Mouse (Mus musculus) retina, adult 2 months (tissue): ENCODE measurements around the gene Sox12.
"Not testable (repeated sequence)": the region's sequence is repeated elsewhere in the genome, so short reads cannot be mapped to it uniquely, and the experiment has no call there.

Experiments used
- DNase-seq: peaks from one replicate; pipeline ENCODE4 v3.0.0-alpha.2; 2012; ENCODE audit warnings: low read depth, low spot score

The Sox12 gene

DNA sequence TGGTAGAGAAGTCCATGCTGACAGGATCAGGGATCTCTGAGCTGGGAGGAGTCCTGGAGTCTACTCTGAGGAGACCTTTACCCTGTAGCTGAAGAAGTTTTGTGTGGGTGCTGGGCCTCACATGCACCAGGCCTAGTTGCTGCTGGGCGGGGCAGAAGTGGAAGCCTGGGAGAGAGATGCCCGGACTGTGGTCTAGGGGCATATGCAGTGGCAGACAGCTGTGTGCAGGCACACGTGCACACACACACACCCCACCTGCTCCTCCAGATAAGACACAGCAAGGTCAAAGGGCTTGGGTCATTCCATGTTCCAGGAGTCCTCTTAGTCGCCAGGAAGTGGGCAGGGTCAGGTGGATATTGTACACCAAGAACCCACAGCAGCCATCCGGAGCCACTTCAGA, 38.2 kb downstream of the Sox12 start:
- no peak for DNase-seq

GRCm38 (mm10) chr2:152358977-152359376, 38.9 kb downstream of the Sox12 start:
- not testable (repeated sequence) for DNase-seq

DNA sequence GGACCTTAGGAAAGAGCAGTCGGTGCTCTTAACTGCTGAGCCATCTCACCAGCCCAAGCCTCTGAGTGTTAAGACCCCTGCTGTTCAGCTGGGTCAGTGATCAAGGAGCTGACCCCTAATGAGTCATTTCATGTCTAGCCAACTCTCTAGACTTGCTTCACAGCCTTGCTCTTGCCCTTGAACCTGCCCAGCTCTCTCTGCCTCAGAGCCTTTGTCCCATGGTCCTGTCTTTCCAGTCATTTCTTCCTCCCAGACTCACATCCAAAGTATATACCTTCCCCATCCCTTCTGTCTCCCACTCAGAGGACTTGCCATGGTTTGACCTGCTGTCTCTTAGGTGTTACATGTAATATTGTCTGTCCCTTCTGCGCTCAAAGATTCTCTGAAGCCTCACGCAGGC, 40.6 kb downstream of the Sox12 start:
- DNase-seq = no peak

GRCm38 (mm10) chr2:152349842-152350540, 47.9 kb downstream of the Sox12 start:
- DNase-seq = no peak

DNA sequence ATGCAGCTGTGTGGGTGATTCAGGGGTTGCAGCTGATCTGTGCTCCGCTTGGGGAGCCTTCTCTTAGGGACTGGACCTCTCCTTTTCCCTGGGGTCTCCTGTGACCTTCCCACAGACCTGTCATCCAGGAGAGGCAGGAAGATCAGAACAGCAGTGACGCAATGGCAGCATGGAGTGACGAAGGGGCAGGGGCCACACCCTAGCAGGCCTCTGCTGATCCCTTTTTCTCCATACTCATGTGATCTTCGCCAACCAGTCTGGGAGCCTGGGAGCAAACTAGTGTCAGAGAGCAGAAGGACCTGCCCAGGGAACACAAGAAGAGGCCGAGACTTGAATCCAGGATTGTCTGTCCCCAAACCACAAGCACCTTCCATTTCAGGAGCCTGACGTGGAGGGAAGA, 48.7 kb downstream of the Sox12 start:
- no peak for DNase-seq

DNA sequence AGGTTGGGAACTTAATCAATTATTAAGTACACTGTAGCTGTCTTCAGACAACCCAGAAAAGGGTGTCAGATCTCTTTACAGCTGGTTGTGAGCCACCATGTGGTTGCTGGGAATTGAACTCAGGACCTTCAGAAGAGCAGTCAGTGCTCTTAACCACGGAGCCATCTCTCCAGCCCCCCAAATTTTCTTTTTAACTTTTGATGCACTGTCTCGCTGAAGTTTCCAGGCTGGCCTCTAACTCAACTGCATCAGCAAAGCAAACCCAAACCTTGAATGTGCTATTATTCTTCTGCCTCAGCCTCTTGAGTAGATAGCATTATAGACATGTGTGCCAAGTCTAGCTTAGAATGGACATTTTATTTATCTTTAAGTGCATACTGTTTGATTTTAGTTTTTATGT, 50.1 kb downstream of the Sox12 start:
- no peak for DNase-seq

DNA sequence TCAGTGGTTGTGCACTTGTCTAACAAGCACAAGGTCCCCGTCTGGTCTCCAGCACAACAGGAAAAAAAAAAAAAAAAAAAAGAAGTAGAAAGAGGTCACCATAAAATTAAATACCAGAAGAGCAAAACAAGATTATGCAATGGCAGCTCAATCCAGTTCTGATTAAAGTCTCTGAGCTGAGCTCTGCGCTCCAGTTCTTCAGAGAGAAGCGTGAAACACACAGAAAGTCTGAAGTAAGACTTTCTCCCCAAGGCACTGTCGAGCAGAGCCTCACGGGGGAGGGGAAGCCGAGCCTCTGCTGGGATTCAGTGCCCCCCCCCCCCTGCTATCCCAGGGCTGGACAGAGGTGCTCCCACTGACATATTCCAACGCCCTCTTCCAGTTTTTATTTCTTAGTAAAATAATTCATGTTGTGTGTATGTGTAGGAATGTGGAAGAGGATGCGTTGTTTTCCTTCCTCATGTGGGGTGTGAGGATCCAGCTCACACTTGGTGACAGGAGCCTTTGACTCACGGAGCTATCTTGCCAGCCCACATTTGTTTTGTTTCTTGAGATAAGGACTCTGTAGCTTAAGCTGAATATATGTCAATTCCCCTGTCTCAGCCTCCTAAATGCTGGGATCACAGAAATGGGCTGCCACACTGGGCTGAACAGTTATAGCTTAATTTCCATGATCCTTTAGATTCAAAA, 50.9 kb downstream of the Sox12 start:
- no peak for DNase-seq

DNA sequence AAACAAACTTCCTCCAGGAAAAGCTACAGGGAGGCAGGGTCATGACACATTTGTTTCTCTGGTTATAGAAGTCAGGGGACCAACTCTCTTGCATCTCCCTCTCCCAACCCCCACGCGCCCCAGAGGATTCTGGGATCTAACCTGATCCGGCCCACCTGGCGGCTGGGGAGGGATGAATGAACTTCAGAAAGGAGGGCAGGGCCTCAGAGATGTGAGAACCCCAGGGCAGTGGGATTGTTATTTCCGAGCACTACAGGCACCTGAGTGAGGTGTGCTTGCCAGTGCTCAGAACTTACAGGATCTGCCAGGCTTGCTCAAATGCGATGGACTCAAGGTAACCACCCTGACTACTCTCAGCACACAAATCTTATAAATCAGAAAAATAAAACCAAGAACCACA, 52.5 kb downstream of the Sox12 start:
- DNase-seq = no peak

DNA sequence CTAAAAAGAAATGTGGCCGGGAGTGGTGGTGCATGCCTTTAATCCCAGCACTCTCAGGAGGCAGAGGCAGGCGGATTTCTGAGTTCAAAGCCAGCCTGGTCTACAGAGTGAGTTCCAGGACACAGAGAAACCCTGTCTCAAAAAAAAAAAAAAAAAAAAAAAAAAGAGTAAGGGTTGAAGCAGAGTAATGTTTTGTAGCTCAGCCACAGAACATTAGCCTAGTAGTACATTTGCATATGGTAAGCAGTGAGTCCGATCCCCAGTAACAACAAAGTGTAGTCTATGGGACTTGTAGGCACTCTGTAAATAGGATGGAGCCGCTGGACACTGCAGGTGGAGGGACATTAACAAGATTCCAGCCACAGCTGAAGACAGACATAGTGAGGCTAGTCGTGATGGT, 53.0 kb downstream of the Sox12 start:
- no peak for DNase-seq

DNA sequence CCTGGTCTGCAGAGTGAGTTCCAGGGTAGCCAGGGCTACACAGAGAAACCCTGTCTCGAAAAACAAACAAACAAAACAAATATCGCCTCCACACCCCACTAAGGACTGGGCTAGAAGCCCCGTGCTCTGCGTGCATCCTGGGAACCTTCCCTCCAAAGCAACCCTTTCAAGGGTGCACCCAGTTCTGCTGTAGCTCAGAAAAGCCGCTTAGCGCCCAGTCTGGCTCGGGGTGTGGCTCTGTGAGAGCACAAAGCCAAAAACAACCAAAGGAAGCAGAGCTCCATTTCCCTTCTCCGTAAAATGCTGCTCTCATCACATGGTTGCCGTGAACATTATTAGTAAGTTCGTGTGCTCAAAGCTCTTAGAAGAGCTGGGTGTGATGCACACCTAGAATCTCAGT, 53.5 kb downstream of the Sox12 start:
- peak; percentile 36 for DNase-seq
